ENCODE assay signal across 8 mouse cellular contexts in the genomic region with DNA sequence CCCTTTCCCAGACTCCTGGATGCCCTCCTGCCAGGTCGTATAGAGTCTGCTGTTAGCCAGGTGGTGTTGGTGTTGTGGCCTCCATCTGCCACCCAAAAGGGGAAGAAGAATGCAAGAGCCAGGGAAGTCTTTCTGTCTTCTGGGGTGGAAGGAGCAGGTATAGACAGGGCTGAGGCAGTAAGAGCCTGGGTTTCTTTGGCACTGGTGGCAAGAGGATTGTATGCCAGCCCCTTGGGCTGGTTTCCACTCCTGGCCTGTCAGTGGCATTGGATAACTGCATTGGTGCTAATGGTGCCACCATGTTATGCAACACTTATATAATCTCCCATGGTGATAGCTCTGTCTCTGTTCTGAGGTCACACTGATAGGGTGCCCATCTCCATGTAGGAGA. TPM values are rescaled to one million over a fixed set of nuclear protein-coding genes. Genes with fewer than 3 reads are reported as not detected.
DNase-seq lines count a peak whose midpoint lies in the region; ATAC-seq and TF ChIP-seq lines count a peak whose summit lies in the region.

No protein-coding gene starts in this region.

- peak overlapping the region; percentile 92; the same call in 1 of the 2 replicates for H3K4me2 ChIP-seq in limb, embryonic 14.5 days (replicated peaks; ENCODE audit: low read depth, low read length, severe bottlenecking)

- no peaks in the 10 kb centered on the region for H3K36me3 ChIP-seq in erythroblast, embryonic 14.5 days (ENCODE audit: control insufficient read depth)
- no peaks in the 10 kb centered on the region for H3K36me3 ChIP-seq in limb, embryonic 14.5 days (ENCODE audit: control insufficient read depth, insufficient read depth, low read length)

- no peak for ATAC-seq in erythroblast, adult 5-6 weeks (replicated peaks; ENCODE audit: low FRiP score, poor library complexity, severe bottlenecking)
- peak; percentile 19; a peak in 1 of 4 replicates for ATAC-seq in hematopoietic stem cell, adult 5-6 weeks (replicated peaks in 1 of 2; ENCODE audit: insufficient read depth in 1 of 2, low FRiP score in 2 of 2, low TSS enrichment in 1 of 2, low read depth in 1 of 2, poor library complexity in 2 of 2, severe bottlenecking in 2 of 2)
- ATAC-seq in limb, embryonic 14.5 days (ENCODE audit: low FRiP score, low read depth), result no peak

- no peak overlapping the region for H3K9ac ChIP-seq in limb, embryonic 14.5 days (ENCODE audit: low read depth, low read length, severe bottlenecking)

- no peak overlapping the region for H3K27ac ChIP-seq in limb, embryonic 14.5 days (replicated peaks; ENCODE audit: low read depth, low read length)

- peaks cover 61% of the 10 kb centered on the region for H3K4me1 ChIP-seq in erythroblast, embryonic 14.5 days (ENCODE audit: control insufficient read depth)
- H3K4me1 ChIP-seq in limb, embryonic 14.5 days (ENCODE audit: control insufficient read depth, insufficient read depth, low read length), result peaks cover 5% of the 10 kb centered on the region; the same call in 1 of the 2 replicates

- H3K9me3 ChIP-seq in erythroblast, embryonic 14.5 days (ENCODE audit: control insufficient read depth, low read length), result no peaks in the 10 kb centered on the region
- no peaks in the 10 kb centered on the region for H3K9me3 ChIP-seq in limb, embryonic 14.5 days (ENCODE audit: control insufficient read depth, low read length)

- H3K27me3 ChIP-seq in erythroblast, embryonic 14.5 days (ENCODE audit: control insufficient read depth), result peaks cover 2% of the 10 kb centered on the region; the same call in 1 of the 2 replicates
- H3K27me3 ChIP-seq in limb, embryonic 14.5 days (ENCODE audit: control insufficient read depth, insufficient read depth, low read length), result peaks cover 5% of the 10 kb centered on the region; the same call in 1 of the 2 replicates

- H3K4me3 ChIP-seq in erythroblast, embryonic 14.5 days (replicated peaks), result peak overlapping the region; percentile 86
- no peak overlapping the region for H3K4me3 ChIP-seq in limb, embryonic 14.5 days (replicated peaks; ENCODE audit: low read length)

- 6% methylated on average over 1 of the region's 1 CpGs for WGBS in limb, embryonic 14.5 days

- peak; percentile 17 for DNase-seq in 3T3-L1 (ENCODE audit: low read depth, low spot score)
- peak; percentile 33 to 61 for DNase-seq in cerebellum, postnatal 14 days
- DNase-seq in limb, embryonic 14.5 days (ENCODE audit: low spot score), result no peak
- DNase-seq in skeletal muscle tissue, adult 2 months (ENCODE audit: low read depth, low spot score), result peak; percentile 84
- no peak for DNase-seq in thymus, postnatal 10 days (ENCODE audit: low spot score in 2 of 2)

- no peak for TF ChIP-seq POLR2A in limb, embryonic 14.5 days (IDR thresholded peaks at IDR 0.05; ENCODE audit: borderline replicate concordance, extremely low read depth, insufficient read depth, insufficient read length)

RNA-seq across cellular contexts. Expression of gene Cd34, which starts 38.7 kb away (rescaled TPM):
- polyA plus RNA-seq in erythroblast, embryonic 14.5 days (2012), result 0.01 and 0.05 TPM in 2 replicates
- 14.0 and 14.8 TPM in 2 replicates for total RNA-seq in erythroblast, adult 5-6 weeks (2015; ENCODE audit: low replicate concordance)
- total RNA-seq in erythroblast, adult 5-6 weeks (2017; ENCODE audit: low replicate concordance), result 5.2 and 8.3 TPM in 2 replicates
- total RNA-seq in hematopoietic stem cell, adult 5-6 weeks (2017), result 809 and 896 TPM in 2 replicates
- polyA plus RNA-seq in limb, embryonic 14.5 days (2012; rRNA removed), result 72.1 and 80.0 TPM in 2 replicates
- polyA plus RNA-seq in limb, embryonic 14.5 days (2014; fragmentation: Nextera tagmentation; extraction: Ambion mirVana), result 101 and 108 TPM in 2 replicates

Comparison
In these comparisons a context has a peak if more than half of its experiments do, and no peak if none do; other contexts are left out.
1. ATAC-seq: peak in hematopoietic stem cell, adult 5-6 weeks (2 of 2); none in erythroblast, adult 5-6 weeks (single experiment) and limb, embryonic 14.5 days (single experiment).
2. DNase-seq: peak in 3T3-L1 (single experiment), cerebellum, postnatal 14 days (2 of 2) and skeletal muscle tissue, adult 2 months (single experiment); none in limb, embryonic 14.5 days (single experiment) and thymus, postnatal 10 days (0 of 2).
3. RNA of gene Cd34, which starts 38.7 kb away (total RNA-seq): 809 to 896 TPM in hematopoietic stem cell, adult 5-6 weeks; 5.2 to 14.8 TPM in erythroblast, adult 5-6 weeks; every median in the first group is over 10 times any median in the second.